Mouse (Mus musculus) NIH3T3 (cell line): ENCODE results near the gene Elavl3.
A peak's percentile ranks its signal among the peaks of the same experiment; 100 is the strongest.
"Not testable (repeated sequence)": the region's sequence is repeated elsewhere in the genome, so short reads cannot be mapped to it uniquely, and the experiment has no call there.

ENCODE experiments used
- DNase-seq: peaks from one replicate; pipeline ENCODE4 v3.0.0-alpha.2; 2012; ENCODE audit warnings: low read depth

Elavl3 gene

DNA sequence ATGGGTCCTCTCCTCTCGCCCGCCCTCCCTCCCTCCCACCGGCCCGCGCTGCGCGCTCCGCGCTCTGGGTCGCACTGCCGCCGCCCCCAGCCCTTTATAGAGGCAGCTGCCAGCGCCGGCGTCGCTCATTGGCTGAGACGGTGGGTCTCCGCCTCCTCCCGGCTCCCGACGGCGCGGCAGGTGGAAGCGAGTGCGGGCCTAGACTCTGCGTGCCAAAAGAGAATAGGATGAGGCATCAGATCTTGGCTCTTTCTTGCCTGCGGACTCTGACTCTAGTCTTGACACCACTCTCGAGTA, at the start of gene Elavl3:
Gene Elavl3 (minus strand): TSS at position 66 of the 297 bp plus-strand sequence.
- no peak for DNase-seq

GRCm38 (mm10) chr9:22099922-22100321, 48.1 kb upstream of the Elavl3 start:
- DNase-seq = no peak

DNA sequence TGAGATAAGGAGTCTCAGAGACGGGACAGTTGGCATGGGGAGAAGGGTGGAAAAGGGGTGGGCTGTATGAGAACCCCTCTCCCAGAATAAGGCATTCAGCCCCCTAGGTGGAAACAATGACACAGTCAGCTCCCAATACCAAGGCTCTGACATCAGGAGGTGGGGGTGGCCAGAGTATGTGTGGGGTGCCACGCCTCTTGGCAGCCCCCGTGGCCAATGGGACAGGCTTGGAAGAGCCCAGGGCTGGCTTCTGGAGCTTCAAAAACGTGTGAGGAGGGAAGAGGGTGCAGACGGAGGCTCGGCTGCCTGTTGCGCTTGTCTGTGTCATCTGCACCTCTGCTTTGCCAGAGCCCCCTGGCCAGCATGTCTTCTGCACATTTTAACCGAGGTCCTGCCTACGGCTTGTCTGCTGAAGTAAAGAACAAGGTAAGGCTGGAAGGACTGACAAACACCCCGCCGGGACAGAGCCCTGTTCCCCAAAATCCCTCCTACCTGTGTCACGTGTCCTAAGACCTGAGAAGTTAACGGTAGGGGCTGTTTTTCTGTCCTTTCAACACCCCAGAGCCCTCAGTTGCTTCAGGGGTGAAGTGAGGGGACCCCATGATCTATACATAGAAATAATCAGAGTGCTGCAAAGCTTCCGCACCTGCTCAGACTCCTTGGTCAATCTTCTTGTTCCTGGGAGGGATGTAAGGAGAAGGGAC, 47.3 kb upstream of the Elavl3 start, which contains the start of gene Cnn1:
Gene Cnn1 (plus strand): TSS at position 224 of the 704 bp plus-strand sequence.
- peak; percentile 67 for DNase-seq

DNA sequence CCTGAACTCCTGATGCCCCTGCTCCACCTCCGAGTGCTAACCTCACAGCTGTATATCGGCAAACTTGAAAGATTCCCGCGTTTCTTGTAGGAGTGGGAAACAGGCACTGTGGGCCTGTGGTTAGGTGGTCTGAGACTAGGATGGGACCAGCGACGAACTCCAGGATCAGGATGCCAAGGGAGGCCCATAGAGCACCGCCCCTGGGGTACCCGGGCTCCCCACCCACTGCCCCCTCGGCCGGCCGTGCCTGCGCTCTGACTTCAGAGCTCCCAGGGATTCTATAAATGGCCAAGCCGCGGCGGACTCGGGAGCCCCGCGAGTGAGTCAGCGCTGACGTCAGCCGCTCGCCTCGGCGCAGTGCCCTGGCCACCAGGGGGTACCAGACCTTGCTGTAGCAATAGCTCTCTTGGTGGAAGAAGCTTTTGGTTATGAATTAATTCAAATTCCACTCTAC, 44.1 kb upstream of the Elavl3 start:
- peak; percentile 67 for DNase-seq

GRCm38 (mm10) chr9:22092746-22093145, 40.9 kb upstream of the Elavl3 start:
- no peak for DNase-seq

DNA sequence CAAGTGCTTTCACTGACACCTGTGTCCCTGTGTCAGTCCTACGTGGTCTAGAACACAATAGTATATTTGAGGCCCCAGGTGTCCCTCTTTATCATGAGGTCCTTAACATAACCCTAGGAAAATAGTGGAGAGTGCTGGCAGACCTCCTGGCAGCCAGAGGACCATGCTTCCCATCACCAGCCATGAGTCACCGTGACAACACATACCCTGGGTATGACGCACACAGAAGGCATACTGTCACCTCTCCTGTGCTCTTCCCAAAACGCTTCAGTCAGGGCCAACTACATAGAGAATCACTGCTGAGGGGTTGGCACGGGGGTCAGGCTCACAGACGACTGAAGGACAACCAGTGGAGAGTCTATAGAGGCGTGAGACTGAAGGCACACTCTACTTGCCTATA, 38.2 kb upstream of the Elavl3 start:
- DNase-seq = peak; percentile 77

GRCm38 (mm10) chr9:22089281-22089680, 37.5 kb upstream of the Elavl3 start:
- peak; percentile 11 for DNase-seq

- peak; percentile 8 for DNase-seq
Observed at GRCm38 (mm10) chr9:22087034-22087618, 35.3 kb upstream of the Elavl3 start.

GRCm38 (mm10) chr9:22086012-22086411, 34.2 kb upstream of the Elavl3 start:
- DNase-seq = no peak

GRCm38 (mm10) chr9:22085022-22085834, 33.4 kb upstream of the Elavl3 start, which contains the start of gene Ecsit:
TSS of gene Ecsit (minus strand) at chr9:22085438.
- peak; percentile 95 for DNase-seq

- DNase-seq = no peak
Observed at GRCm38 (mm10) chr9:22084667-22085021, 32.8 kb upstream of the Elavl3 start.

- no peak for DNase-seq
Observed at GRCm38 (mm10) chr9:22076223-22076622, 24.4 kb upstream of the Elavl3 start.

DNA sequence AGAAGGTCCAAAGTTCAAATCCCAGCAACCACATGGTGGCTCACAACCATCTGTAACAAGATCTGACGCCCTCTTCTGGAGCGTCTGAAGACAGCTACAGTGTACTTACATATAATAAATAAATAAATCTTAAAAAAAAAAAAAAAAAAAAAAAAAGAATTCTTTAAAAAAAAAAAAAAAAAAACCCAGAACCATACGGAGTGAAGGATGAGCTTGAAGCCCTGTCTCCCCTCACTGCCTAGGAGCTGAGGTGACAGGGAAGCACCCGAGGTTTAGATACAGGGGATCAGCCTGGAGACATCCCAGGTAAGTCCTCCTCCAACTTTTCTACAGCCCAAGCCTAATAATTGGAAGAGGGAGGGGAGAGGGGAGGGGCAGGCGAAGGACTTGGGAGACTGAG, 24.0 kb upstream of the Elavl3 start:
- not testable (repeated sequence) for DNase-seq

DNA sequence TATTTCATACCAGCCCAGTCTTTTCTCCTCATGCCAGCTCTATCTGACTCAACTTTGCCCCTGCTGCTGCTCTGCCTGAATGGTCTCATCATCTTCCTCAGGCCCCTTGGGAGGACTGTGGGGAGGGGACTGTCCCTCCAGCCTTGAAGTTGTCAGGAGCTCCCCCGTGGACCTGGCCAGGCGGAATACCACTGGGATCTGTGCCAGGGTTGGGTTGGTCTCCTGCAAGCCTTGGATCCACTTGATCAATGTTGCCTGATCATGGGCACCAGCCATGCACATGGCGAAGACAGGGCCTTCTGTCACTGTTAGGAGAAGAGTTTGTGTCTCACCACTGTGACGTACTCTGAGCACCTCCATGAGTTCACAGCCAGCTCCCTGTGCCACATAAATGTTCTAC, 20.5 kb upstream of the Elavl3 start:
- DNase-seq = no peak

- DNase-seq = peak; percentile 98
Observed at GRCm38 (mm10) chr9:22070791-22071573, 19.2 kb upstream of the Elavl3 start, which contains the start of the genes Gm49318 and Zfp653. TSS of gene Gm49318 (minus strand) at chr9:22071259. TSS of gene Zfp653 (minus strand) at chr9:22071376.

DNA sequence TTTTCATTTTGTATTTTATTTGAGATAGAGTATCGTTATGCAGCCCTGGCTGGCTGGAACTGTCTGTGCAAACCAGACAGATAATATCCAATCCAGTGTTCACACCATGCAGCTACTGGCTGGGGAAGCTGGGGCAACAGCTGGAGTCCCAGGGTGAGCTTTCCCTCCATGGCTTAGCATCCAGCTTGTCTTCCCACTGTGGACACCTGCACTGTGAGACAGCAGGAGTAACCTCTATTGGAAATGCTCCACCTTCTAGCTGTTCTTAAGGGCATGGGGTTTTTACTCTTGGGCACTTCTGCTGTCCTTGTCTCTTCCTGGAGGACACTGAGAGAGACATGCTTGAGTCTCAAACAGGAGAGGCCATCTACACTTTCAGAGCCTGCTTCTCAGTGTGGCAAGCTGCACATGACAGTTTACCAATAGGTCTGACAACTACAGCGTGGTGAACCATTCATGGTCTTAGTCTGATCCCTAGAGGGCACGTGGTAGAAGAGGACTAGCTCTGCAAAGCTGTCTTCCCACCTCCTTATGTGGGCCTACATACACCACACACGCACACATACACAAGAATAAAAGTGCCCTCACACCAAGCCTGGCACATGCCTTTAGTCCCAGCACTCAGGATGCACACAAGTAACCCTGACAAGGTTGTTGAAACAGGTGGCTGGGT, 18.2 kb upstream of the Elavl3 start:
- DNase-seq = no peak

GRCm38 (mm10) chr9:22067195-22067594, 15.4 kb upstream of the Elavl3 start:
- no peak for DNase-seq

DNA sequence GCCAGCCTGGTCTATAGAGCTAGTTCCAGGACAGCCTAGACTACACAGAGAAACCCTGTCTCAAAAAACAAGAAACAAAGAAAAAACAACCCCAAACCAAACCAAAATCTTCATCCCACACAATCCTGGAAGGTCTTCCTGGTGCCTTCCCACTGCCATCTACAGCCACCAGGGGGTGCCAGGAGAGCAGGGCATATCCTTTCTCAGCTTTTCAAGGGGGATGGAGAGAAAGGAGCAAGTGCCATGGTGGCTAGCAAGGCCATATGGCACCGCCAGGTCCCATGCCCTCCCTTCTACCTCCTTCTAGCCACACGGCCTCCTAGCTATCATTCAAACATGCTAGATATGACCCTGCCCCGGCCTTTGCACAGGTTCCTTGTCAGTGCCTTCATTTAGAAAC, 14.6 kb upstream of the Elavl3 start:
- peak; percentile 77 for DNase-seq

- no peak for DNase-seq
Observed at GRCm38 (mm10) chr9:22065642-22066041, 13.8 kb upstream of the Elavl3 start.

DNA sequence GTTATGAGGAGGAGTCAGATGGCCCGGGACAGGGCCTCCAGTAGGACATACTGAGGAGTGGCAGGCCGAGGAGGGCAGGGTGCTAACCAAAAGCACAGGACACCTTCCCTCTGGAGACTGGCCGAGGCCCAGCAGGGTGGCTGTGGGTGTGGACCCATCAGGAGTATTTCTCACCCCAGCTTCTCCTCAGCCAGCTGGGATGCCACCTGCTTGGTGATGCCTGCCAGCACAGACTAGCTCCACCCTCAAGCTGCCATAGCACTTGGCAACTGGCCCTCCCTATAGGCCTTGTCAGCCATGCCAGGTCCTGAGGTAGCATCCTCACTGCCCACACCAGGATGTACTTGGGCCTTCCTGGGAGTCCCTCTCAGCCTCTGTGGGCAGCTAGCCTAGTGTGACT, 12.5 kb upstream of the Elavl3 start:
- no peak for DNase-seq

- DNase-seq = no peak
Observed at GRCm38 (mm10) chr9:22061339-22061738, 9.5 kb upstream of the Elavl3 start.
